Mouse (Mus musculus): ENCODE results near the gene Fam57b.

DNA sequence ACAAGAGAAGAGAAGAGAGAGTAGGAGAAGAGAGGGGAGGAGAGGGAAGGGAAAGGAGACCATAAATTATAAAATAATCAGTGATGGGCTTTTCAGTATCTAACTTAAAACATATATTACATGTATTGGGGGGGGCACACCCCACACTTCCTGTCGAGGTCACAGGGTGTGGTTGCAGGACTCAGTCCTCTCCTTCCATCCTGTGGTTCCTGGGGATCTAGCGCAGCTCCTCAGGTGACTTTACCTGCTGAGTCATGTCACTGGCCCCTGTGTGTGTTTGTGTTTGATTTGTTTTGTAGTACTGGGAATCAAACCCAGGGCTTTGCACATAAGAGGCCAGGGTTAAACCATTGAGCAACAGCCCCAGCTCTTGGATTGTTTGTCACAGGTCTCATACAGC lies 23.0 kb upstream of the Fam57b start:
- TF ChIP-seq CTCF (IDR thresholded peaks at IDR 0.05; ENCODE audit: borderline replicate concordance, control insufficient read depth, extremely low read depth, insufficient read depth, low read length, poor library complexity), result no peak
- no peak for TF ChIP-seq POLR2A (IDR thresholded peaks at IDR 0.05; ENCODE audit: control insufficient read depth, extremely low read depth, insufficient read depth, low read length, poor library complexity)

All from thymus, adult 2 months (tissue).